ENCODE assay signal across 46 mouse cellular contexts in the genomic region with DNA sequence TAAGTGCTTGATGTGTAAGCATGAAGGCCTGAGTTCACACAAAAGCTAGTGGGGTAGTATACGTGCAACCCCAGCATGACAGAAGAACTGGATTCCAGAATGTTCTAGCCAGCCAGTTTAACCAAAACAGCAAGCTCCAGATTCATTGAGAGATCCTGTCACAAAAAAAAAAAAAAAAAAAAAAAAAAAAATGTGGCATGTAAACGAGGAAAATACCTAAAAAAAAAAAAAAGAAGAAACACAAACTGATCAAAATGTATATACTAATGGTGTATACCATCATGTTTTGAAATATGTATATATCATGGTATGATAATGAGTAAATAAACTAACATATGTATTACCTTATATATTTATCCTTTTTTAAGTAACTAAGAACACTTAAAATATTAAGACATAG. TPM values are rescaled to one million over a fixed set of nuclear protein-coding genes. Genes with fewer than 3 reads are reported as not detected.
"Had no signal": no experiment of that assay in that cellular context is flagged by ENCODE, and none has a peak within 500 bp of the region (broad histone marks: within the 10 kb centered on the region; RNA-seq: fewer than 3 reads in every experiment).

No protein-coding gene starts in this region.

- H3K27ac ChIP-seq: limb, embryonic 10.5 days; limb, embryonic 12.5 days; liver, embryonic 12.5 days; liver, embryonic 13.5 days; liver, embryonic 14.5 days; liver, embryonic 15.5 days; lung, embryonic 15.5 days; midbrain, embryonic 10.5 days; midbrain, embryonic 12.5 days; midbrain, embryonic 13.5 days; midbrain, embryonic 15.5 days had no signal

- ATAC-seq: liver, embryonic 12.5 days; liver, postnatal 0 days; lung, postnatal 0 days; midbrain, embryonic 13.5 days; midbrain, embryonic 15.5 days; midbrain, embryonic 16.5 days had no signal

- H3K9me3 ChIP-seq: limb, embryonic 10.5 days; limb, embryonic 15.5 days; liver, embryonic 15.5 days; lung, embryonic 15.5 days; midbrain, embryonic 12.5 days had no signal

- H3K4me2 ChIP-seq: limb, embryonic 12.5 days; limb, embryonic 13.5 days; limb, embryonic 15.5 days; liver, embryonic 11.5 days; liver, embryonic 12.5 days; liver, embryonic 13.5 days; liver, embryonic 15.5 days; lung, embryonic 14.5 days; lung, embryonic 15.5 days; midbrain, embryonic 11.5 days; midbrain, embryonic 12.5 days; midbrain, embryonic 13.5 days; midbrain, embryonic 15.5 days had no signal

- H3K36me3 ChIP-seq: limb, embryonic 15.5 days; liver, embryonic 13.5 days; liver, embryonic 15.5 days; lung, embryonic 15.5 days; midbrain, embryonic 12.5 days; midbrain, embryonic 13.5 days; midbrain, embryonic 15.5 days had no signal

- DNase-seq: left cerebral cortex, postnatal 4 days; liver; liver, embryonic 13.5 days; liver, postnatal 0 days; lung, adult 18-20 months; lung, adult 2 months; lung, embryonic 14.5 days; lung, postnatal 10 days; lung, postnatal 14 days; lung, postnatal 36 days; lung, postnatal 4 days; midbrain, embryonic 14.5 days had no signal

- H3K9ac ChIP-seq: limb, embryonic 12.5 days; limb, embryonic 13.5 days; limb, embryonic 15.5 days; liver, embryonic 12.5 days; liver, embryonic 13.5 days; liver, embryonic 14.5 days; liver, embryonic 15.5 days; liver, postnatal 0 days; lung, embryonic 14.5 days; lung, embryonic 15.5 days; midbrain, embryonic 12.5 days; midbrain, embryonic 13.5 days; midbrain, embryonic 15.5 days had no signal

- H3K4me3 ChIP-seq: limb, embryonic 10.5 days; limb, embryonic 12.5 days; limb, embryonic 13.5 days; limb, embryonic 15.5 days; liver, embryonic 12.5 days; liver, embryonic 13.5 days; liver, embryonic 15.5 days; lung, embryonic 15.5 days; megakaryocyte, embryonic 14.5 days; midbrain, embryonic 10.5 days; midbrain, embryonic 12.5 days; midbrain, embryonic 13.5 days; midbrain, embryonic 15.5 days; myocyte had no signal

- H3K27me3 ChIP-seq: limb, embryonic 12.5 days; limb, embryonic 13.5 days; limb, embryonic 15.5 days; liver, embryonic 12.5 days; liver, embryonic 13.5 days; liver, embryonic 15.5 days; lung, embryonic 15.5 days; megakaryocyte, embryonic 14.5 days; midbrain, embryonic 12.5 days; midbrain, embryonic 13.5 days; midbrain, embryonic 15.5 days had no signal

RNA-seq across cellular contexts. Expression of a gene that starts 7.6 kb away (rescaled TPM):
- total RNA-seq: left cerebral cortex, postnatal 10 days; left cerebral cortex, postnatal 14 days; left cerebral cortex, postnatal 25 days; left cerebral cortex, postnatal 36 days; left cerebral cortex, postnatal 4 days; liver, adult 2 months; megakaryocyte progenitor cell, adult 5-6 weeks; megakaryocyte, adult 5-6 weeks; megakaryocyte-erythroid progenitor cell, adult 5-6 weeks; midbrain, postnatal 0 days; monocyte, adult 5-6 weeks had no signal
- polyA plus RNA-seq: limb, embryonic 10.5 days; limb, embryonic 11.5 days; limb, embryonic 12.5 days; limb, embryonic 13.5 days; limb, embryonic 14.5 days; limb, embryonic 15.5 days; liver, adult 2 months; liver, embryonic 11.5 days; liver, embryonic 12.5 days; liver, embryonic 13.5 days; liver, embryonic 14.5 days; liver, embryonic 15.5 days; liver, embryonic 16.5 days; liver, postnatal 0 days; lung, adult 2 months; lung, embryonic 14.5 days; lung, embryonic 15.5 days; lung, embryonic 16.5 days; lung, postnatal 0 days; macrophage; midbrain, embryonic 10.5 days; midbrain, embryonic 11.5 days; midbrain, embryonic 12.5 days; midbrain, embryonic 13.5 days; midbrain, embryonic 14.5 days; midbrain, embryonic 15.5 days; midbrain, embryonic 16.5 days; midbrain, postnatal 0 days; myocyte; neural tube, embryonic 11.5 days had no signal
